Mouse (Mus musculus): ENCODE data around the gene Tpk1. TPM values are rescaled to one million over a fixed set of nuclear protein-coding genes. Genes with fewer than 3 reads are reported as not detected.

Gene Tpk1
- total and polyA plus RNA-seq, 3 experiments: 3.5 to 12.6 TPM; not detected in 1

- DNase-seq (ENCODE audit: low read depth, low spot score): no peak
These were observed 245.6 kb downstream of the Tpk1 start for GRCm38 (mm10) chr6:43420358-43420979.

GRCm38 (mm10) chr6:43408949-43409348, 257.1 kb downstream of the Tpk1 start:
- no peaks in the 10 kb centered on the region for H3K4me1 ChIP-seq (ENCODE audit: control insufficient read depth in 1 of 2, insufficient read depth in 2 of 2, low read length in 2 of 2)

More at GRCm38 (mm10) chr6:43420358-43420979, 245.6 kb downstream of the Tpk1 start:
- TF ChIP-seq ELF1 (IDR thresholded peaks at IDR 0.05; ENCODE audit: low read depth, low read length): no peak
- no peak for TF ChIP-seq CHD2 (IDR thresholded peaks at IDR 0.05; ENCODE audit: low read length)
- TF ChIP-seq USF1 (IDR thresholded peaks at IDR 0.05; ENCODE audit: low read depth, low read length): no peak
- no peak for TF ChIP-seq USF2 (IDR thresholded peaks at IDR 0.05; ENCODE audit: borderline replicate concordance in 1 of 2, insufficient read depth in 1 of 2, low read depth in 1 of 2, low read length in 2 of 2)
- TF ChIP-seq E2F4 (IDR thresholded peaks at IDR 0.05; ENCODE audit: borderline replicate concordance, low read depth, low read length): no peak
- no peak for TF ChIP-seq ETS1 (IDR thresholded peaks at IDR 0.05; ENCODE audit: low read depth, low read length)
- no peak for TF ChIP-seq POLR2AphosphoS5 (IDR thresholded peaks at IDR 0.05; ENCODE audit: borderline replicate concordance, low read depth, low read length)
- no peak overlapping the region for H3K4me3 ChIP-seq (ENCODE audit: control insufficient read depth in 1 of 2, insufficient read depth in 1 of 2, low read depth in 2 of 2, low read length in 2 of 2)
- no peaks in the 10 kb centered on the region for H3K4me1 ChIP-seq (ENCODE audit: control insufficient read depth in 1 of 2, insufficient read depth in 2 of 2, low read length in 2 of 2)
- no peaks in the 10 kb centered on the region for H3K9me3 ChIP-seq (replicated peaks; ENCODE audit: insufficient read depth, low read length)
- H3K9ac ChIP-seq (ENCODE audit: control insufficient read depth, low read depth, low read length, poor library complexity, severe bottlenecking): no peak overlapping the region
- H3K27me3 ChIP-seq (ENCODE audit: control insufficient read depth in 1 of 2, insufficient read depth in 2 of 2, low read length in 2 of 2): no peaks in the 10 kb centered on the region
- H3K36me3 ChIP-seq (ENCODE audit: control insufficient read depth in 1 of 2, insufficient read depth in 2 of 2, low read length in 2 of 2): no peaks in the 10 kb centered on the region
- H3K79me2 ChIP-seq (ENCODE audit: control insufficient read depth, insufficient read depth, low read length, poor library complexity): no peaks in the 10 kb centered on the region
- H3K27ac ChIP-seq (ENCODE audit: control insufficient read depth, low read depth, low read length): no peak overlapping the region

GRCm38 (mm10) chr6:43403076-43403475, 263.0 kb downstream of the Tpk1 start:
- Histone ChIP-seq H3K36me3 (ENCODE audit: control insufficient read depth in 1 of 2, insufficient read depth in 2 of 2, low read length in 2 of 2) (peaks cover 0 to 6% of the 10 kb centered on the region in 2 experiments; a peak in 2 of 4 replicates), H3K4me3 (ENCODE audit: control insufficient read depth in 1 of 2, insufficient read depth in 1 of 2, low read depth in 2 of 2, low read length in 2 of 2) (no peak overlapping the region), H3K9me3 (replicated peaks; ENCODE audit: insufficient read depth, low read length) (no peaks in the 10 kb centered on the region), H3K27ac (ENCODE audit: control insufficient read depth, low read depth, low read length) (no peak overlapping the region), H3K79me2 (ENCODE audit: control insufficient read depth, insufficient read depth, low read length, poor library complexity) (no peaks in the 10 kb centered on the region), H3K27me3 (ENCODE audit: control insufficient read depth in 1 of 2, insufficient read depth in 2 of 2, low read length in 2 of 2) (no peaks in the 10 kb centered on the region), H3K9ac (ENCODE audit: control insufficient read depth, low read depth, low read length, poor library complexity, severe bottlenecking) (no peak overlapping the region), H3K4me1 (ENCODE audit: control insufficient read depth in 1 of 2, insufficient read depth in 2 of 2, low read length in 2 of 2) (peaks cover 0 to 3% of the 10 kb centered on the region in 2 experiments; a peak in 3 of 4 replicates)
- DNase-seq (ENCODE audit: low read depth, low spot score): no peak
- TF ChIP-seq RAD21 (IDR thresholded peaks at IDR 0.05; ENCODE audit: low read depth, low read length) (no peak), GABPA (IDR thresholded peaks at IDR 0.05; ENCODE audit: low read depth, low read length) (no peak), ZC3H11A (IDR thresholded peaks at IDR 0.05; ENCODE audit: low read depth, low read length) (no peak), POLR2AphosphoS2 (IDR thresholded peaks at IDR 0.05; ENCODE audit: low read length) (no peak), TAL1 (IDR thresholded peaks at IDR 0.05; ENCODE audit: low read length) (no peak), CTCF (IDR thresholded peaks at IDR 0.05 in 2 of 3, conservative IDR thresholded peaks at IDR 0.05 in 1 of 3; ENCODE audit: control insufficient read depth in 1 of 3, insufficient read depth in 1 of 3, low read depth in 2 of 3, low read length in 3 of 3, poor library complexity in 1 of 3, severe bottlenecking in 1 of 3) (no peak), GATA1 (IDR thresholded peaks at IDR 0.05; ENCODE audit: low read depth, low read length) (no peak), USF1 (IDR thresholded peaks at IDR 0.05; ENCODE audit: low read depth, low read length) (no peak), SIN3A (IDR thresholded peaks at IDR 0.05; ENCODE audit: low read length) (no peak)

More at GRCm38 (mm10) chr6:43408949-43409348, 257.1 kb downstream of the Tpk1 start:
- Histone ChIP-seq H3K79me2 (ENCODE audit: control insufficient read depth, insufficient read depth, low read length, poor library complexity) (no peaks in the 10 kb centered on the region), H3K4me3 (ENCODE audit: control insufficient read depth in 1 of 2, insufficient read depth in 1 of 2, low read depth in 2 of 2, low read length in 2 of 2) (no peak overlapping the region), H3K9me3 (replicated peaks; ENCODE audit: insufficient read depth, low read length) (no peaks in the 10 kb centered on the region), H3K27ac (ENCODE audit: control insufficient read depth, low read depth, low read length) (no peak overlapping the region), H3K36me3 (ENCODE audit: control insufficient read depth in 1 of 2, insufficient read depth in 2 of 2, low read length in 2 of 2) (no peaks in the 10 kb centered on the region; a peak in 1 of 4 replicates), H3K27me3 (ENCODE audit: control insufficient read depth in 1 of 2, insufficient read depth in 2 of 2, low read length in 2 of 2) (no peaks in the 10 kb centered on the region), H3K9ac (ENCODE audit: control insufficient read depth, low read depth, low read length, poor library complexity, severe bottlenecking) (no peak overlapping the region)
- TF ChIP-seq ELF1 (IDR thresholded peaks at IDR 0.05; ENCODE audit: low read depth, low read length) (no peak), USF1 (IDR thresholded peaks at IDR 0.05; ENCODE audit: low read depth, low read length) (no peak), USF2 (IDR thresholded peaks at IDR 0.05; ENCODE audit: borderline replicate concordance in 1 of 2, insufficient read depth in 1 of 2, low read depth in 1 of 2, low read length in 2 of 2) (no peak), RAD21 (IDR thresholded peaks at IDR 0.05; ENCODE audit: low read depth, low read length) (no peak), KAT2A (conservative IDR thresholded peaks at IDR 0.05; ENCODE audit: low read depth, low read length) (no peak), CHD2 (IDR thresholded peaks at IDR 0.05; ENCODE audit: low read length) (no peak), RCOR1 (IDR thresholded peaks at IDR 0.05; ENCODE audit: low read depth, low read length) (no peak), GATA1 (IDR thresholded peaks at IDR 0.05; ENCODE audit: low read depth, low read length) (no peak), UBTF (IDR thresholded peaks at IDR 0.05; ENCODE audit: borderline replicate concordance, insufficient read depth, low read depth, low read length) (no peak), ETS1 (IDR thresholded peaks at IDR 0.05; ENCODE audit: low read depth, low read length) (no peak), SIN3A (IDR thresholded peaks at IDR 0.05; ENCODE audit: low read length) (no peak)
- DNase-seq (ENCODE audit: low read depth, low spot score): no peak
